Mouse (Mus musculus) kidney, postnatal 4 days (tissue): ENCODE data around the gene Zfp968.
"Not testable (repeated sequence)": the region's sequence is repeated elsewhere in the genome, so short reads cannot be mapped to it uniquely, and the experiment has no call there.

Experiments used
- DNase-seq, 2 experiments: peaks; one replicate each; pipeline ENCODE4 v3.0.0; 2021; ENCODE audit warnings: mixed read lengths in 2 of 2

The Zfp968 gene

GRCm38 (mm10) chr2:175372136-175372535, at the start of gene Zfp968:
Gene Zfp968, plus strand, starts transcription at chr2:175372436.
- not testable (repeated sequence) for DNase-seq

DNA sequence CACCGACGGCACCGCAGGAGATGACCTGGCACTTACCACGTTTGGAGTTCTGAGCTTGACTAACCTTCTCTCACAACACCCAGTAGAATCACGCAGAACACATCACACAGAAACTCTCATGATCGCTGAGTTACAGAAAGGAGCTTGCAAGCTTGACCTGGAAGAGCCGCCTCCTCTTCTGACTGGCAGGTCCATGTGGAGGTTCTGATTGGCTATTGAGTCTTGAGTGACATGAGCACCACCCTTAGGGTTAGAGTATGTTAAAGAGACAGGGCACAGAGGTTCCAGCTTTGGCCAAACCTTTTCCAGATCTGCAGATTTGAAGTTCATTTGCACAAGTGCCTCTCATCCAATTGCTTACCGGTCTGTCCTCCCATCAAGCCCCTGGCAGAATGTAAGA, 34.1 kb upstream of the Zfp968 start, which contains the start of gene Gm4631:
TSS of gene Gm4631 (minus strand) at position 101 of the 400 bp plus-strand sequence.
- not testable (repeated sequence) for DNase-seq
